Mouse (Mus musculus) small intestine, adult 2 months (tissue): ENCODE measurements around the gene Rap2c.

Source experiments
- CTCF ChIP-seq: fragments of 200-500 bp; IDR thresholded peaks from 2 replicates; pipeline ENCODE4 v1.5.1; 2012; ENCODE audit warnings: low read depth, mild to moderate bottlenecking, control low read depth, inconsistent platforms, low read length, moderate library complexity, mixed read lengths; ENCODE audit not compliant: insufficient replicate concordance, insufficient read length; ENCODE audit errors: extremely low read depth
- POLR2A ChIP-seq: fragments of 200-500 bp; IDR thresholded peaks from 2 replicates; pipeline ENCODE4 v1.6.1; 2012; ENCODE audit warnings: low read depth, mild to moderate bottlenecking, control low read depth, inconsistent platforms, low read length, moderate library complexity

DNA sequence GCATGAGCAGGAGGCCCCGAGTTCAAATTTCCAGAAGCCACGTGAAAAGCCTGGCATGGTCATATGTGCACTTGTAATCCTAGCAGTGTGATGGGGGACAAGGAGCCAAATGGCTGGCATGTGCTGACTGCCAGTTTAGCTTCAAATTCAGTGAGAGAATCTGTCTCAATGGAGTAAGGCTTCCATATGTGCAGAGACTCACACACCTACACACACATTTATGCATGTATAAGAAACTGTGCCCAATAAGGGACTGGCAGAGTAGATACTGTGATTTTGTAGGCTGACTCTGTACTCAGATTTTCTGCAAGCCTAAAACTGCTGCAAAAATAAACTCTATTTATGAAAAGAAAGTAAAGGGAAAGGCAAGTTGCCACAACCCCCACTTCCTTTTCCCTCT, 39.4 kb downstream of the Rap2c start:
- TF ChIP-seq POLR2A (no peak), CTCF (no peak)
